Mouse (Mus musculus): ENCODE data around the gene Fam25c. TPM values are rescaled to one million over a fixed set of nuclear protein-coding genes. Genes with fewer than 3 reads are reported as not detected.
A peak's percentile ranks its signal among the peaks of the same experiment; 100 is the strongest.

Fam25c gene
- polyA plus RNA-seq, 1 experiment, result not detected

- Histone ChIP-seq H3K27me3 (ENCODE audit: control insufficient read depth, insufficient read depth, low read length) (no peaks in the 10 kb centered on the region), H3K4me1 (ENCODE audit: control insufficient read depth, insufficient read depth, insufficient read length, low read length) (no peaks in the 10 kb centered on the region), H3K36me3 (ENCODE audit: control insufficient read depth, insufficient read depth, low read length) (no peaks in the 10 kb centered on the region), H3K4me3 (ENCODE audit: low read depth, low read length) (no peak overlapping the region), H3K27ac (ENCODE audit: insufficient read depth, low read depth, low read length) (no peak overlapping the region)
- 82% methylated on average over 5 of the region's 5 CpGs for WGBS
- TF ChIP-seq POLR2A (IDR thresholded peaks at IDR 0.05; ENCODE audit: low read depth, low read length), result no peak
- TF ChIP-seq CTCF (IDR thresholded peaks at IDR 0.05; ENCODE audit: extremely low read depth, insufficient read length, insufficient replicate concordance, low read depth, low read length), result no peak
These were observed 42.6 kb upstream of the Fam25c start for GRCm38 (mm10) chr14:34397871-34398270.

GRCm38 (mm10) chr14:34393295-34393694 is 38.1 kb upstream of the Fam25c start:
- no peak for TF ChIP-seq CTCF (IDR thresholded peaks at IDR 0.05; ENCODE audit: extremely low read depth, insufficient read length, insufficient replicate concordance, low read depth, low read length)
- no peak for TF ChIP-seq POLR2A (IDR thresholded peaks at IDR 0.05; ENCODE audit: low read depth, low read length)
- Histone ChIP-seq H3K27ac (ENCODE audit: insufficient read depth, low read depth, low read length) (no peak overlapping the region), H3K27me3 (ENCODE audit: control insufficient read depth, insufficient read depth, low read length) (no peaks in the 10 kb centered on the region), H3K4me3 (ENCODE audit: low read depth, low read length) (no peak overlapping the region), H3K36me3 (ENCODE audit: control insufficient read depth, insufficient read depth, low read length) (no peaks in the 10 kb centered on the region), H3K4me1 (ENCODE audit: control insufficient read depth, insufficient read depth, insufficient read length, low read length) (no peaks in the 10 kb centered on the region)
- 70% methylated on average over 4 of the region's 4 CpGs for WGBS

- H3K4me3 ChIP-seq (ENCODE audit: low read depth, low read length), result no peak overlapping the region
- H3K27me3 ChIP-seq (ENCODE audit: control insufficient read depth, insufficient read depth, low read length), result no peaks in the 10 kb centered on the region
- H3K36me3 ChIP-seq (ENCODE audit: control insufficient read depth, insufficient read depth, low read length), result no peaks in the 10 kb centered on the region
- no peak for TF ChIP-seq CTCF (IDR thresholded peaks at IDR 0.05; ENCODE audit: extremely low read depth, insufficient read length, insufficient replicate concordance, low read depth, low read length)
- TF ChIP-seq POLR2A (IDR thresholded peaks at IDR 0.05; ENCODE audit: low read depth, low read length), result no peak
- WGBS, result 88% methylated on average over 9 of the region's 9 CpGs
- no peak overlapping the region for H3K27ac ChIP-seq (ENCODE audit: insufficient read depth, low read depth, low read length)
- H3K4me1 ChIP-seq (ENCODE audit: control insufficient read depth, insufficient read depth, insufficient read length, low read length), result no peaks in the 10 kb centered on the region
These were observed 27.9 kb upstream of the Fam25c start for GRCm38 (mm10) chr14:34382921-34383704.

GRCm38 (mm10) chr14:34378560-34379331 is 23.5 kb upstream of the Fam25c start:
- no peaks in the 10 kb centered on the region for H3K4me1 ChIP-seq (ENCODE audit: control insufficient read depth, insufficient read depth, insufficient read length, low read length)
- TF ChIP-seq POLR2A (IDR thresholded peaks at IDR 0.05; ENCODE audit: low read depth, low read length) (no peak), CTCF (IDR thresholded peaks at IDR 0.05; ENCODE audit: extremely low read depth, insufficient read length, insufficient replicate concordance, low read depth, low read length) (no peak)
- 66% methylated on average over 11 of the region's 11 CpGs for WGBS
- H3K4me3 ChIP-seq (ENCODE audit: low read depth, low read length), result no peak overlapping the region; the same call in 1 of the 2 replicates
- peak overlapping the region; percentile 10; the same call in 1 of the 2 replicates for H3K27ac ChIP-seq (ENCODE audit: insufficient read depth, low read depth, low read length)
- no peaks in the 10 kb centered on the region for H3K36me3 ChIP-seq (ENCODE audit: control insufficient read depth, insufficient read depth, low read length)
- H3K27me3 ChIP-seq (ENCODE audit: control insufficient read depth, insufficient read depth, low read length), result no peaks in the 10 kb centered on the region

GRCm38 (mm10) chr14:34377121-34377520 is 21.9 kb upstream of the Fam25c start:
- 87% methylated on average over 4 of the region's 4 CpGs for WGBS
- Histone ChIP-seq H3K27me3 (ENCODE audit: control insufficient read depth, insufficient read depth, low read length) (no peaks in the 10 kb centered on the region), H3K4me3 (ENCODE audit: low read depth, low read length) (0 out of 2 replicates have a peak overlapping the region, but pooled peaks have one; percentile 3), H3K36me3 (ENCODE audit: control insufficient read depth, insufficient read depth, low read length) (no peaks in the 10 kb centered on the region), H3K4me1 (ENCODE audit: control insufficient read depth, insufficient read depth, insufficient read length, low read length) (no peaks in the 10 kb centered on the region), H3K27ac (ENCODE audit: insufficient read depth, low read depth, low read length) (0 out of 2 replicates have a peak overlapping the region, but pooled peaks have one; percentile 21)
- no peak for TF ChIP-seq CTCF (IDR thresholded peaks at IDR 0.05; ENCODE audit: extremely low read depth, insufficient read length, insufficient replicate concordance, low read depth, low read length)
- no peak for TF ChIP-seq POLR2A (IDR thresholded peaks at IDR 0.05; ENCODE audit: low read depth, low read length)

GRCm38 (mm10) chr14:34375941-34376340 is 20.7 kb upstream of the Fam25c start:
- H3K36me3 ChIP-seq (ENCODE audit: control insufficient read depth, insufficient read depth, low read length), result no peaks in the 10 kb centered on the region
- no peaks in the 10 kb centered on the region for H3K4me1 ChIP-seq (ENCODE audit: control insufficient read depth, insufficient read depth, insufficient read length, low read length)
- WGBS, result 85% methylated on average over 5 of the region's 5 CpGs
- H3K27ac ChIP-seq (ENCODE audit: insufficient read depth, low read depth, low read length), result 0 out of 2 replicates have a peak overlapping the region, but pooled peaks have one; percentile 12
- TF ChIP-seq CTCF (IDR thresholded peaks at IDR 0.05; ENCODE audit: extremely low read depth, insufficient read length, insufficient replicate concordance, low read depth, low read length) (no peak), POLR2A (IDR thresholded peaks at IDR 0.05; ENCODE audit: low read depth, low read length) (no peak)
- H3K4me3 ChIP-seq (ENCODE audit: low read depth, low read length), result peak overlapping the region; percentile 41
- no peaks in the 10 kb centered on the region for H3K27me3 ChIP-seq (ENCODE audit: control insufficient read depth, insufficient read depth, low read length)

All from small intestine, adult 2 months (tissue).